Mouse (Mus musculus) retina, adult 2 months (tissue): ENCODE results near the gene Col6a1.
"Not testable (repeated sequence)": the region's sequence is repeated elsewhere in the genome, so short reads cannot be mapped to it uniquely, and the experiment has no call there.

Experiments
- DNase-seq: peaks from one replicate; pipeline ENCODE4 v3.0.0-alpha.2; 2012; ENCODE audit warnings: low read depth, low spot score

Gene Col6a1

DNA sequence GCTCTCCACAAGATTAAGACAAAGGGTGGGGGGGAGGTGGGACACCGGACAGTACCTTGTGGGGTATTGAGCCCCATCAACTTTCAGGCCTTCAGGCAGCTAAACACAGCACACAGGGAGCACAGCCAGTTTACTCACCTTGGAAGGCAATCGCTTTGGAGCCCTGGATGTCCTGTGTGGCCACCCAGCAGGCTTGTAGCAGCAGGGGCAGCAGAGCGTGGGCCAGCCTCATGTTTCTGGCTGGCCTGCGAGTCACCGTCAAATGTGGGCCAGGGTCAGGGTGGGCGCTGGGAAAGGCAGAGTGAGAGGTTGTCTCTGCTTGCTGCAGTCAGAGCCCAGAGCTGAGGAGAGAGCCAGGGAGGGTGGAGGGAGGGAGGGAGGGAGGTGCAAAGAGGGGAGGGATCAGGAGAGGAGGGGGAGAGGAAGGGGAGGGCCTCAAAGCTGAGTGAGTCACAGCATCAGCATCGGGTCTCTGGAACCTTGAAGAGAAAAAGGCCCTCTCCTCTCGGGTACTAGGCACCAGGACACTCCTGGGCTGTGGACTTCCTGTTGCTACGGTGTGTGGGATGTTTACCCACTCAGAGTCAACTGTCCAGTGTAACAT is at the start of gene Col6a1:
Col6a1 (minus strand) TSS at position 487 of the 604 bp plus-strand sequence.
- no peak for DNase-seq

DNA sequence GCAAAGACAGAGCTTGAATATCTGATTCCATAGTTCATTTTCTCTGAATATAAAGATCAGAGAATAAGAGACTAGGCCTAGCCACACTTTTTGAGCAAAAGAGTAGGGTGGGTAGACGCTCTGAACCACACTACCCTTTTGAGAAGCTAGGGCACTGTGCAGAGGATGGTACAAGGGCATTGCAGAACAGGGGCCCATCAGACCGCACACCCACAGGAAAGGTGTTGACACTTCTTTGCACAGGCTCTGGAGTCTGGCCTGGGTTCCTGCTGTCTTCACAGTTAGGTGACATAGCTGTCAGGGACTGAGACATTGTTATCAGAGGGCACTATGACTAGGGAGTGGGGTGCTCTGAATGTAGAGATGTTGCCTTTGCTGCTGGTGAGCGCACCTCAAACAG is 45.7 kb upstream of the Col6a1 start:
- no peak for DNase-seq

- DNase-seq: no peak
These were observed 45.1 kb upstream of the Col6a1 start for GRCm38 (mm10) chr10:76771086-76771485.

- no peak for DNase-seq
These were observed 43.6 kb upstream of the Col6a1 start for GRCm38 (mm10) chr10:76769581-76769980.

GRCm38 (mm10) chr10:76766196-76766595 is 40.2 kb upstream of the Col6a1 start:
- DNase-seq: no peak

DNA sequence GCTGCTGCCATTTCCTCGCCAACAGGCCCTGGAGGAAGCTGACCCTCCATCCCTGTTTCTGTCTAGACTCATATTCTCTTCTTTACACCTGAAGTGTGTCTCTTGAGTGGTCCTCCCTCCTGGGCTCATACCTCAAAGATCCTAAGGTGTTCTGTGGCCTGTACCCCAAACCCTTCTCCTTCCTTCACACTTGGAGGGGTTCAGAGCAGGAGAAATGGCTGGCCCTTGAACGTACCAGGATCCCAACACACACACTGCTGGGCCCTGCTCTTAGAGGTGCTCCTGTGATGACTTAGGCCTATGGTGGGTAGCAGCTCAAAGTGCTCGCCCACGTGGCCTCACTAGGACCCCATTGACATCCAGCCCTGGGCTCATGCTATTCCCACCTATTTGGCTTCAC is 39.0 kb upstream of the Col6a1 start:
- DNase-seq: no peak

- DNase-seq: no peak
These were observed 37.0 kb upstream of the Col6a1 start for GRCm38 (mm10) chr10:76763016-76763415.

DNA sequence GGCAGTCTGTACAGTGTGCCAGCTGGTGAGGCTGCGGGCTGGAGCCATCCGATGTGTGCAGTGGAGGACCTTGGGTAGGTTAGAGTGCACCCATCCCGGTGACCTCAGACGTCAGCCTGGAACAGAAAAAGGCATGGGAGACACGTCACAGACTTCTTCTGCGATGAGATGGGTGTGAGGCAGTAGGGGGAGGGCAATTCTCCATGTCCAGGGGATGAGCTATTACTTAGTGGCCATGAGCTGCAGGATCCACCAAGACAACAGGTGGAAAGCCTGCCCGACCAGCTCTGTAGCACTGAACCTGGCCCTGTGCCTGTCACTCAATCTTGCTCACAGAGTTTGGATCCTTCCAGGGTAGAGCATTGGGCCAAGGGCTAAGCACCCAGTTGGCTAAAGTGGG is 36.4 kb upstream of the Col6a1 start:
- no peak for DNase-seq

DNA sequence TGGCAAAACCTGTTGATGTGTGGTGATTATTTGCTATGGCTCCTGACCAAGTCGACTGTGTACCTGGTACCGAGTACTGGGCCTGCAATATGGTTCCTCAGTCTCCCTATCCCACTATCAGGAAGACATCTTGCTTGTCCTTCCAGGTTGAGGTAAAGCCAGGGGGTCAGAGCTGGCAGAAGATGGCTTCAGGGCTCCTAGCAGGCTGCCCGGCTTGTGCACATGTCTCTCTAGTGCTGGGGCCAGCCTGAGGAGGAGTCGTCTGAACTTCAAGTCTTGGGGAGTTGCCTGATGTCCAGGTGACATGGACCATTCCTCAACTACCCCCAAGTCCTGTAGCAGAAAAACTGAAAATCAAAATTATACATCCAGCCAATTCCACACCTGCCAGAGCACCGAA is 33.9 kb upstream of the Col6a1 start:
- no peak for DNase-seq

GRCm38 (mm10) chr10:76753640-76754039 is 27.7 kb upstream of the Col6a1 start:
- no peak for DNase-seq

DNA sequence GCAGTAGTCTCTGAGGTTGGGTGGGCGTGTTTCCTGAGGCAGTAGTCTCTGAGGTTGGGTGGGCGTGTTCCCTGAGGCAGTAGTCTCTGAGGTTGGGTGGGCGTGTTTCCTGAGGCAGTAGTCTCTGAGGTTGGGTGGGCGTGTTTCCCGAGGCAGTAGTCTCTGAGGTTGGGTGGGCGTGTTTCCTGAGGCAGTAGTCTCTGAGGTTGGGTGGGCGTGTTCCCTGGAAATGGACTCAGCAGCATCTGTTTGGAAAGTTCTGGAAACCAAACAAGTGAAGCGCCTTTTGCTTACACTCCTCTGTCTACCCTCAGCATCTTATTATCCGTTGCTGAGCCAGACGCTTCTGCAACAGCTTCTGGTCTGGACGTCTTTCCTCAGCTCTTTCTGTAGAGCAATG is 18.3 kb upstream of the Col6a1 start:
- DNase-seq: not testable (repeated sequence)

DNA sequence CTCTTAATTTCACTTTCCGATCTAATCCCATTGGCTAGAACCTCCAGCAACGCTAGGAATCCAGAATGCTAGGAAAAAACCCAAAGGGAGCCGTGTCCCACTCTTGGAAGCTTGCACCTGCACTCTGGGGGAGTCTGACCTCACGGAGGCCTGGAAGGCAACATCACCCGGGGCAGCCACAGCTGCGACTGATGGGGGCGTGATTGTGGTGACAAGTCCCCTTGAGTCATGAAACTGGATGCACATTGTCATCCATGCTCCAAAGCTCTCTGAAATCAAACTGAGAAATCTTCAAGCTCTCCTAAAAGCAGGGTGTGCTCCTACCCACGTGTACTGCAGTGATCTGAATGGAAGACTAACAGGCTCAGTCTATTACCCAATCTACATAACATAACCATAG is 10.8 kb upstream of the Col6a1 start:
- DNase-seq: no peak

- DNase-seq: peak; percentile 67
These were observed 9.0 kb upstream of the Col6a1 start for GRCm38 (mm10) chr10:76734979-76735378.

DNA sequence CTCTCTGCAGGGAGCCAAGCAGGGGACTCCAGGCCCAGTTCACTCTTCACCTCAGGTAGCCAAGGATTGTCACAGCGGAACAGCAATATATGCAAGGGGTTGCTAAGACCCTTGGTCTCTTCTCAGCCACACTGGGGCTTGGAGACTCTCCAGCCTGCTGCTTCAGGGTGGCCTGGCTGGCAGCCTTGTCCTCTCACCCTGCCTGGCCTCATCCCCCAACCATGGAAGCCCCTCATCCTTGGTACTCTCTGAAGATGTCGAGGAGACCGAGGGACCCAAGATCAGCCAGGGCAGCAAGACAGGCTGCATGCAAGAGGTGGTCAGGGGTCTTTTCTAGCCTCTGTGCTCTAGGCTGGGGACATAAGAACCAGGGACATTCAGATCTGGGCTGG is 7.7 kb upstream of the Col6a1 start:
- DNase-seq: no peak

DNA sequence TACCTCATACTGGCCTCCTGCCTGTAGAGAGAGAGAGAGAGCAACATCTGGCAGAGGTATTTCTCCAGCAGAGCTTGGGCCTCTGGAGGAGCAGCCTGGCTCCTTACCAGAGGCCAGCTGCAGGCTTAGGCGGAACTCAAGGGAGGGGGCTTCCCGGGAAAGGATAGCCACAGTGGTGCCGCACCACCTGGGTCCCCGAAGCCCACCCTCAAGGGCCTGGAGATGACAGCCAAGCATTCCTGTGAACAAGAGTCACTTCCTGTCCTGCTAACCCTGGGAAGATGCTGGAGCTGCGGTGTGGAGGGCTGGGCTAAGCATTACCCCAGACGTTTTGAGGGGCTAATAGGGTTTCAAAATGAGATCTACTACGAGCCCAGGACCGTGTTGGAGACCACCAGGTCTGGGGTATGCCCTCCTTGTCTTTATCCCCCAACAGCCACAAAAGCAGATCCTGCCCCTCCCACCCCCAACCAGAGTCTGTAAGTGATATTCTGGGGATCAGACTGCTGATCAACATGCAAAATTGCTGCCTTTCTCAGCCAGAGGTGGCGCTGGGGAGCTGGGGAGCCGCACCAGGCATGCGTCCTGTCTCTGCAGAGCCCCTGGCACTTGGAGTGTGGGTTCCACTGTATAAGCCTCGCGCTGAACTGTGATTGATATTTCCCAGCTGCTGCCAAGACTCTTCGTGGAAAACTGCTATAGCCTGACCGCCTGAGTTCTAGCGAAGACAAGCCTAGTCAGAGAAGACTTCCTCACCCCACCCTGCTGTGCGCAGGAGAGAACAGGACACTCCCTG is 7.1 kb upstream of the Col6a1 start:
- no peak for DNase-seq

GRCm38 (mm10) chr10:76732391-76732790 is 6.4 kb upstream of the Col6a1 start:
- DNase-seq: no peak

GRCm38 (mm10) chr10:76731621-76732239 is 5.8 kb upstream of the Col6a1 start:
- DNase-seq: no peak

GRCm38 (mm10) chr10:76729631-76730620 is 4.0 kb upstream of the Col6a1 start:
- DNase-seq: no peak

DNA sequence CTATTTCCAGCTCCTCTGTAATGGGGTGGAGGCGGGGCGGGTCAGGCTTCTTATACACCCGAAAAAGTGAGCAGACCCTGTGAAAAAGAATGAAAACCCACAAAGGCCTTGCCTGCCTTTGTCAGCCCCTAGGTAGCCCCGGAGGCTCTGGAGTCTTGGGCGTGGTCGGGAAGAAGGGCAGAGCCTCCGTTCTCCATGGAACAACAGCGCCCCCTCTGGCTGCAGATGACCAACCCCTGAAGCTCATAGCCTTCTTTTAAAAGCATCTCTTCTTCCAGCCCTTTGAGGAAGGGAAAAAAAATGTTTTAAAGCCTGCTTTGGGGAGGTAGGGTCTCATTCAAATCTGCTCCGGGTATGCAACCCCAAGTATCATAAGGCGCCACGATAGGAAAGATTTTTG is 2.4 kb upstream of the Col6a1 start:
- DNase-seq: no peak

- DNase-seq: no peak
These were observed 1.3 kb upstream of the Col6a1 start for GRCm38 (mm10) chr10:76727301-76727700.

DNA sequence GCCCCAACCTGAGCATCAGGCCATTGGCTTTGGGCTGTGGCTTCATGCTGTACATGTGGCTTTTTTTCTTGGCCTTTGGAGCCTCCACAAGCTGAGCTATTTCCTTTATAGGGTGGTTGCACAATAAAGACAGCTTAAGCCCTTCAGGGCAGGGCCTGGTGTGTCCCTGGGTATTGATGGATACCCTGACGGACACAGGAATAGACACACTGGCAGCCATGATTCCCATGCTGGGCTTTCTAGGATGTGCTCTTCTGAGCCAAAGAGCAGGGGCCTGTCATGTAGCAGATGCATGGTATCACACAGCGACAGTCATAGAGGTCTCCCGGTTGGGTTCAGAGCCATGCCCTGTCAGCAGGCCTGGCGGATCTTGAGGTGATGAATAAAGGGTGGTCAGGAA is 898 bp upstream of the Col6a1 start:
- no peak for DNase-seq

DNA sequence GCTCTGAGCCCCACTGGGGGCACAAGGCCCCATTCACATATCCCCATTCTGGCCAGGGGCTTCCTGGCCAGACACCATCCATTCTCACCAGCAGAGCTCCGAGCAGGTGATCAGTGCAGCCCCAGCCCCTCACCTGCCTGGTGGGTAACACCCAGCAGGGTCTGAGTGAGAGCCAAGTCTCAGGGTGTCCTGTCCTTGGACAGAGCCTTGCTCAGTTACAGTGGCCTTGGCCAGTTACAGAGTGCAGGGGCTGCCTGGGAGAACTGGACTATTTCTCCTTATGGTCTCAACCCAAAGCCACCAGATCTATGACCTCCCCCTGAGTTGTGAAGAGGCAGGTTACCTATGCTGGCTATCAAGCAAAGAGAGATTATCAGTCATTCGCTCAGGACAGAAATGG is 871 bp downstream of the Col6a1 start:
- no peak for DNase-seq
